Mouse (Mus musculus) C2C12 (cell line): ENCODE measurements around the gene Ncor1.

Source experiments
- CTCF ChIP-seq: IDR thresholded peaks from one replicate; pipeline ENCODE4 v1.5.1; 2011; ENCODE audit not compliant: control insufficient read depth, insufficient read depth, insufficient read length
- MAX ChIP-seq: IDR thresholded peaks from one replicate; pipeline ENCODE4 v1.6.1; 2011; ENCODE audit warnings: mild to moderate bottlenecking, control low read depth
- MYOD1 ChIP-seq: IDR thresholded peaks from one replicate; pipeline ENCODE4 v1.6.1; 2011; ENCODE audit warnings: low read depth; ENCODE audit not compliant: control insufficient read depth, insufficient read length
- MYOG ChIP-seq: IDR thresholded peaks from one replicate; pipeline ENCODE4 v1.6.1; 2011; ENCODE audit not compliant: control insufficient read depth, insufficient read length; ENCODE audit errors: extremely low read depth

DNA sequence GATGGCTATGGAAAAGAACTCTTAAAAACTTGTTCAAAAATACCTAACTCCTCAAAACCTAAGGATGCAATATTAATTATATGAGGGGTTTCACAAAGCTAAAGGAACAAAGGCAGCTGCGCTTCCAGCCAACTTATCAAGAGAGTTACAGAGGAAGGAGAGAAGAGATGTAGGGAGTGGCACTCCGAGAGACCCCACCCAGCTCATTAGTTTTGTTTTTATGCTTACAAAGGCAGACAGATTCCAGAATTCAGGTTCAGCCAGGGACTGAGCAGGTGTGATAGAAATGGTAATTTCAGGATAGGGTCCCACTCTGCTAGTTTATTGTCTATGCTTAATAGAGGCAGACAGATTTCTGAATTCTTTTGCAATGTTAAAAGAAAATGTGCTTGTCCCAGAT is 103.1 kb downstream of the Ncor1 start:
- TF ChIP-seq CTCF (no peak), MAX (no peak), MYOG (no peak), MYOD1 (no peak)
